Mouse (Mus musculus): ENCODE measurements around the gene Fut8. TPM values are rescaled to one million over a fixed set of nuclear protein-coding genes. Genes with fewer than 3 reads are reported as not detected.

The Fut8 gene
- polyA plus RNA-seq, 1 experiment from 2014 or later = 27.3 TPM

GRCm38 (mm10) chr12:77303367-77303766 lies 65.4 kb downstream of the Fut8 start:
- no peaks in the 10 kb centered on the region for H3K27me3 ChIP-seq (replicated peaks; ENCODE audit: control insufficient read depth, insufficient read depth, low read length)
- no peak overlapping the region for H3K4me2 ChIP-seq
- no peaks in the 10 kb centered on the region for H3K9me3 ChIP-seq (ENCODE audit: control insufficient read depth, low read length)
- no peak overlapping the region for H3K27ac ChIP-seq (ENCODE audit: low read depth, low read length)
- DNase-seq (ENCODE audit: low spot score) = no peak
- no peaks in the 10 kb centered on the region for H3K4me1 ChIP-seq (replicated peaks; ENCODE audit: control insufficient read depth, insufficient read depth, low read length)
- H3K36me3 ChIP-seq (ENCODE audit: control insufficient read depth, insufficient read depth, low read length) = no peaks in the 10 kb centered on the region
- ATAC-seq (replicated peaks; ENCODE audit: low FRiP score) = no peak
- H3K4me3 ChIP-seq (ENCODE audit: low read depth, low read length) = no peak overlapping the region
- no peak overlapping the region for H3K9ac ChIP-seq (ENCODE audit: low read depth, low read length)

GRCm38 (mm10) chr12:77305502-77305901 lies 67.6 kb downstream of the Fut8 start:
- 75% methylated on average over 3 of the region's 3 CpGs for WGBS

GRCm38 (mm10) chr12:77306759-77307314 lies 68.9 kb downstream of the Fut8 start:
- Histone ChIP-seq H3K27me3 (replicated peaks; ENCODE audit: control insufficient read depth, insufficient read depth, low read length) (no peaks in the 10 kb centered on the region), H3K4me3 (ENCODE audit: low read depth, low read length) (no peak overlapping the region), H3K27ac (ENCODE audit: low read depth, low read length) (no peak overlapping the region), H3K4me2 (no peak overlapping the region), H3K4me1 (replicated peaks; ENCODE audit: control insufficient read depth, insufficient read depth, low read length) (no peaks in the 10 kb centered on the region), H3K9ac (ENCODE audit: low read depth, low read length) (no peak overlapping the region), H3K36me3 (ENCODE audit: control insufficient read depth, insufficient read depth, low read length) (no peaks in the 10 kb centered on the region), H3K9me3 (ENCODE audit: control insufficient read depth, low read length) (no peaks in the 10 kb centered on the region)
- DNase-seq (ENCODE audit: low spot score) = no peak
- no peak for ATAC-seq (replicated peaks; ENCODE audit: low FRiP score)
- 83% methylated on average over 3 of the region's 3 CpGs for WGBS

More at GRCm38 (mm10) chr12:77305502-77305901, 67.6 kb downstream of the Fut8 start:
- Histone ChIP-seq H3K4me2 (no peak overlapping the region), H3K36me3 (ENCODE audit: control insufficient read depth, insufficient read depth, low read length) (no peaks in the 10 kb centered on the region), H3K27ac (ENCODE audit: low read depth, low read length) (no peak overlapping the region), H3K27me3 (replicated peaks; ENCODE audit: control insufficient read depth, insufficient read depth, low read length) (no peaks in the 10 kb centered on the region), H3K4me1 (replicated peaks; ENCODE audit: control insufficient read depth, insufficient read depth, low read length) (no peaks in the 10 kb centered on the region), H3K9me3 (ENCODE audit: control insufficient read depth, low read length) (no peaks in the 10 kb centered on the region), H3K9ac (ENCODE audit: low read depth, low read length) (no peak overlapping the region), H3K4me3 (ENCODE audit: low read depth, low read length) (no peak overlapping the region)
- ATAC-seq (replicated peaks; ENCODE audit: low FRiP score) (no peak), DNase-seq (ENCODE audit: low spot score) (no peak)

GRCm38 (mm10) chr12:77309507-77309906 lies 71.6 kb downstream of the Fut8 start:
- Histone ChIP-seq H3K4me3 (ENCODE audit: low read depth, low read length) (no peak overlapping the region), H3K27ac (ENCODE audit: low read depth, low read length) (no peak overlapping the region), H3K9me3 (ENCODE audit: control insufficient read depth, low read length) (no peaks in the 10 kb centered on the region), H3K4me2 (no peak overlapping the region), H3K4me1 (replicated peaks; ENCODE audit: control insufficient read depth, insufficient read depth, low read length) (no peaks in the 10 kb centered on the region), H3K36me3 (ENCODE audit: control insufficient read depth, insufficient read depth, low read length) (no peaks in the 10 kb centered on the region), H3K9ac (ENCODE audit: low read depth, low read length) (no peak overlapping the region), H3K27me3 (replicated peaks; ENCODE audit: control insufficient read depth, insufficient read depth, low read length) (no peaks in the 10 kb centered on the region)
- no peak for DNase-seq (ENCODE audit: low spot score)
- ATAC-seq (replicated peaks; ENCODE audit: low FRiP score) = no peak

- H3K9ac ChIP-seq (ENCODE audit: low read depth, low read length) = no peak overlapping the region
- ATAC-seq (replicated peaks; ENCODE audit: low FRiP score) = no peak
- no peaks in the 10 kb centered on the region for H3K4me1 ChIP-seq (replicated peaks; ENCODE audit: control insufficient read depth, insufficient read depth, low read length)
- DNase-seq (ENCODE audit: low spot score) = no peak
- H3K4me3 ChIP-seq (ENCODE audit: low read depth, low read length) = no peak overlapping the region
- H3K9me3 ChIP-seq (ENCODE audit: control insufficient read depth, low read length) = no peaks in the 10 kb centered on the region
- H3K27me3 ChIP-seq (replicated peaks; ENCODE audit: control insufficient read depth, insufficient read depth, low read length) = no peaks in the 10 kb centered on the region
- H3K27ac ChIP-seq (ENCODE audit: low read depth, low read length) = no peak overlapping the region
- H3K36me3 ChIP-seq (ENCODE audit: control insufficient read depth, insufficient read depth, low read length) = no peaks in the 10 kb centered on the region
- no peak overlapping the region for H3K4me2 ChIP-seq
These were observed 75.6 kb downstream of the Fut8 start for GRCm38 (mm10) chr12:77313502-77313901.

- 47% methylated on average over 3 of the region's 3 CpGs for WGBS
- H3K36me3 ChIP-seq (ENCODE audit: control insufficient read depth, insufficient read depth, low read length) = no peaks in the 10 kb centered on the region
- DNase-seq (ENCODE audit: low spot score) (no peak), ATAC-seq (replicated peaks; ENCODE audit: low FRiP score) (peak; percentile 29; the same call in 1 of the 2 replicates)
- H3K27ac ChIP-seq (ENCODE audit: low read depth, low read length) = no peak overlapping the region
- H3K4me2 ChIP-seq = no peak overlapping the region
- no peaks in the 10 kb centered on the region for H3K27me3 ChIP-seq (replicated peaks; ENCODE audit: control insufficient read depth, insufficient read depth, low read length)
- no peak overlapping the region for H3K4me3 ChIP-seq (ENCODE audit: low read depth, low read length)
- H3K9me3 ChIP-seq (ENCODE audit: control insufficient read depth, low read length) = no peaks in the 10 kb centered on the region
- no peak overlapping the region for H3K9ac ChIP-seq (ENCODE audit: low read depth, low read length)
- no peaks in the 10 kb centered on the region for H3K4me1 ChIP-seq (replicated peaks; ENCODE audit: control insufficient read depth, insufficient read depth, low read length)
These were observed 86.2 kb downstream of the Fut8 start for GRCm38 (mm10) chr12:77324142-77324541.

- ATAC-seq (replicated peaks; ENCODE audit: low FRiP score) (no peak), DNase-seq (ENCODE audit: low spot score) (no peak)
- Histone ChIP-seq H3K9ac (ENCODE audit: low read depth, low read length) (no peak overlapping the region), H3K9me3 (ENCODE audit: control insufficient read depth, low read length) (no peaks in the 10 kb centered on the region), H3K4me2 (no peak overlapping the region), H3K27me3 (replicated peaks; ENCODE audit: control insufficient read depth, insufficient read depth, low read length) (no peaks in the 10 kb centered on the region), H3K4me3 (ENCODE audit: low read depth, low read length) (no peak overlapping the region), H3K4me1 (replicated peaks; ENCODE audit: control insufficient read depth, insufficient read depth, low read length) (no peaks in the 10 kb centered on the region), H3K27ac (ENCODE audit: low read depth, low read length) (no peak overlapping the region), H3K36me3 (ENCODE audit: control insufficient read depth, insufficient read depth, low read length) (no peaks in the 10 kb centered on the region)
- 77% methylated on average over 1 of the region's 1 CpGs for WGBS
These were observed 108.6 kb downstream of the Fut8 start for GRCm38 (mm10) chr12:77346521-77346920.

GRCm38 (mm10) chr12:77349543-77349942 lies 111.6 kb downstream of the Fut8 start:
- Histone ChIP-seq H3K4me2 (no peak overlapping the region), H3K27me3 (replicated peaks; ENCODE audit: control insufficient read depth, insufficient read depth, low read length) (no peaks in the 10 kb centered on the region), H3K9ac (ENCODE audit: low read depth, low read length) (no peak overlapping the region), H3K27ac (ENCODE audit: low read depth, low read length) (no peak overlapping the region), H3K36me3 (ENCODE audit: control insufficient read depth, insufficient read depth, low read length) (no peaks in the 10 kb centered on the region), H3K4me1 (replicated peaks; ENCODE audit: control insufficient read depth, insufficient read depth, low read length) (no peaks in the 10 kb centered on the region), H3K4me3 (ENCODE audit: low read depth, low read length) (no peak overlapping the region), H3K9me3 (ENCODE audit: control insufficient read depth, low read length) (no peaks in the 10 kb centered on the region)
- ATAC-seq (replicated peaks; ENCODE audit: low FRiP score) (no peak), DNase-seq (ENCODE audit: low spot score) (no peak)

- no peak overlapping the region for H3K4me2 ChIP-seq
These were observed 177.8 kb downstream of the Fut8 start for GRCm38 (mm10) chr12:77415720-77416119.

More at GRCm38 (mm10) chr12:77415720-77416119, 177.8 kb downstream of the Fut8 start:
- 93% methylated on average over 1 of the region's 1 CpGs for WGBS
- Histone ChIP-seq H3K36me3 (ENCODE audit: control insufficient read depth, insufficient read depth, low read length) (no peaks in the 10 kb centered on the region; the same call in 1 of the 2 replicates), H3K27me3 (replicated peaks; ENCODE audit: control insufficient read depth, insufficient read depth, low read length) (no peaks in the 10 kb centered on the region), H3K27ac (ENCODE audit: low read depth, low read length) (no peak overlapping the region), H3K9ac (ENCODE audit: low read depth, low read length) (no peak overlapping the region), H3K4me3 (ENCODE audit: low read depth, low read length) (no peak overlapping the region), H3K9me3 (ENCODE audit: control insufficient read depth, low read length) (no peaks in the 10 kb centered on the region), H3K4me1 (replicated peaks; ENCODE audit: control insufficient read depth, insufficient read depth, low read length) (no peaks in the 10 kb centered on the region)
- DNase-seq (ENCODE audit: low spot score) = no peak
- no peak for ATAC-seq (replicated peaks; ENCODE audit: low FRiP score)
